Mouse (Mus musculus): ENCODE measurements around the gene Neurod2. TPM values are rescaled to one million over a fixed set of nuclear protein-coding genes. Genes with fewer than 3 reads are reported as not detected.

Neurod2 gene
- polyA plus RNA-seq, 2 experiments from 2014 or later: not detected

DNA sequence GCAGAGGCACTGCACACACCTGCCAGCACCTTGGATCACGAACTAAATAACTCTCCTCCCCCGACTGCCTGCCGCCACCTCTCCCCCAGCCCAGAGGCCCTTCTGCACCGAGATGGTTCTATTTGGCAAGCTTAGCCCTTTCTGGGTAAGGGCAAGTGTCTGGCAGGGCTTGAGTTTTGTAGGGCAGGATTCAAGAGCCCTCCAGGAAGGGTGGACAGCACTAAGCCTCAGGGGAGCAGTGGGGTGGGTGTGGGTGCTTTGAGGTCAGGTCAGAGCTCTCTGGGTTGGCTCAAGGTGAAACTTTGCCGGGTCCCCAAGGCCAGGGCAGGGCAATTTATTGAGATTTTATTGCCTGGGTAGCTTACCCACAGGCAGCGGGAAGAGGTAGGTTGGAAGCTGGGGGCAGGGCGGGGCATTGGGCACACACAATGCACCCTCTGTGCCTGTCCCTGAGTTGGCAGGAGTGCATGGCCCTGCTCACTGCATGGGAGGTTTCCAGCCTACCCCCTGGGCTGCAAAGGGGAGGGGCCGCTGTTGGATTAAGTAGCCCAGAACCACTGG is 24.3 kb upstream of the Neurod2 start:
- no peak for ATAC-seq

DNA sequence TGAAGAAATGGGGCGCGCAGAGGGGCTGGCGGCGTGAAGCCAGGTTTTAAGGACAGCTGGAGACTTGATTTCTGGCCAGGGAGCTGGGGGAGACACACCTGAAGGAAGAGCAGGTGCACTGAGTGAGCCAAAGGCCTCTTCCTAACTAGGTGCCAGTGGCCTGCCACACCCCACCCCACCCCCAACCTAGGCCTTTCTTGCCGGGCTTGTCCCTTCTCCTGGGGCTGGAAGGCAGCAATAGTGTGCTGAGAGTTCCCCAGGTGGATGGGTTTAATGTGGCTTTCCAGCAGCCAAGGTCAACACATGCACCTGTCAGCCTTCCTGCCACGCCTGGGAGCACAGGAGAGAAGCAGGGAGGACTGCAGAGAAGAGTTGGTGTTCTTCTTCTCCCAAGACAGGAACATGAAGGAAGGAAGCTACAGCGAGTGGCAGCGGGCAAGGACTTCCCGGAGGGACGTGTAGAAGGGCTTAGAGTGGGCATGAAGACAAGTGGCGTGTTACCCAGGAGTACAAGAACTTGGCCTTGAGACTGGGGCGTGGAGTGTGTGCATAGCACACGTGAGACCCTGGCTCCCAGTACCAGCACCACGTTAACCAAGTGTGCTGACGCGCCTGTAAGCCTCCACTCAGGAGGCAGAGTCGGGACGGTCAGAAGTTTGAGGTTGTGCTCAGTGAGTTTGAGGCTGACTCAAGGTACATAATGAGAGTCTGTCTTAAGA is 23.0 kb upstream of the Neurod2 start:
- ATAC-seq: no peak

DNA sequence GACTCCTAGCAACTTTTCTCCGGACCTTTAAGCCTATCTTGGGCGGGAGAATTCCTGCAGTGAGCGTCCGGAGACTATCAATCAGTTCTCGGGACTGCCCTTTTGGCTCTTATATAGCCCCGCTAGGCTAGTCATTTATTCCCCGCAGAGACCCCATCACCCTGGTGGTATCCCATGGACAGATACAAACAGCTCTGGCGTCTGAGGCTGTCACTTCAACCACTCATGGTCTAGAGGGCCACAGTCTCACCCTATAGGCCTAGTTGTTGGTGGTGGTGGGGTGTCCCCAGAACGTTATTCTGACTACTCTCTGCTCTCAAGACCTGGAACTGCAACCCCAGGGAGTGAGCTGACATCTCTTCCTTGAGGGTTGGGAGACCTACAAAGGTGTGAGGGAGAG is 19.9 kb upstream of the Neurod2 start:
- ATAC-seq: no peak

DNA sequence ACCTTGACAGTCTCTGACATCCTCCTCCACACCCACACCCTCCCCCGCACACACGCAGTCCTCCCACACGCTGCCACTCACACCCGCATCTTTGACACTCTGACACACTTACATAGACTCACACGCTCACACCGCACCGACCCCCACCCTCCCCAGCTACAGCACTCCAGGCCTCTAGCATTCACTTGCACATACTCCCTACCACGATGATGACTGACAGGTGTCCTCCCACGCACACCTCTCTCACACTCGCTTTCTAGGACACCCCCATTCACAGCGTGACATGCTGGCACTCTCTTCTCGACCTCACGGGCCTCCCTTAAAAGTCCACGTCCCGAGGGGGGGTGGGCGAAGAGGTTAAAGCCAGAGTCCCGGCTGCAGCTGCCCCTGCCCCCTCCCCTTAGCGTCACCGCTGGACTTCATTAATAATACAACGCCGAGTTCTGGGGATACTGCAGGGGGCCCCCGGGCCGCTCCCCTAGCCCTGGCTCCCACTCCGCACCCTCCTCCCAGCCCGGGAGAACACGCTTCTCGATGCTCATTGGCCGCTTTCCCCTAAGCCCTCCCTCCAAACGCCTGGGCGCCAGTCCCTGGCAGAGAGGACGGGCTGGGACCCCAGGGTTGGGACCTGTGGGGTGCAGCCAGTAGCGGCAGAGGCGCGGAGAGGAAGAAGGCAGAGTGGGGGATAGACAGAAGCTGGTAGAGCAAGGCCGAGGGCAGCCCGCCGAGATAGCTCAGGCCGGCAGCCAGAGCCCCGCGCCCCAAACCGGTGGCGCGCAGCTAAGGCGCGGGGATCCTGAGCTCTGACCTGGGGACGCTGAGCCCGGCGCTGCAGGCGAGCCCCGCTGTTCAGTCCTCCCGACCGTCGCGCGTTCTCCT is 18.9 kb upstream of the Neurod2 start, which contains the start of gene Ppp1r1b:
Gene Ppp1r1b, plus strand, starts transcription at position 322 of the 879 bp plus-strand sequence.
- ATAC-seq: peak; percentile 65

DNA sequence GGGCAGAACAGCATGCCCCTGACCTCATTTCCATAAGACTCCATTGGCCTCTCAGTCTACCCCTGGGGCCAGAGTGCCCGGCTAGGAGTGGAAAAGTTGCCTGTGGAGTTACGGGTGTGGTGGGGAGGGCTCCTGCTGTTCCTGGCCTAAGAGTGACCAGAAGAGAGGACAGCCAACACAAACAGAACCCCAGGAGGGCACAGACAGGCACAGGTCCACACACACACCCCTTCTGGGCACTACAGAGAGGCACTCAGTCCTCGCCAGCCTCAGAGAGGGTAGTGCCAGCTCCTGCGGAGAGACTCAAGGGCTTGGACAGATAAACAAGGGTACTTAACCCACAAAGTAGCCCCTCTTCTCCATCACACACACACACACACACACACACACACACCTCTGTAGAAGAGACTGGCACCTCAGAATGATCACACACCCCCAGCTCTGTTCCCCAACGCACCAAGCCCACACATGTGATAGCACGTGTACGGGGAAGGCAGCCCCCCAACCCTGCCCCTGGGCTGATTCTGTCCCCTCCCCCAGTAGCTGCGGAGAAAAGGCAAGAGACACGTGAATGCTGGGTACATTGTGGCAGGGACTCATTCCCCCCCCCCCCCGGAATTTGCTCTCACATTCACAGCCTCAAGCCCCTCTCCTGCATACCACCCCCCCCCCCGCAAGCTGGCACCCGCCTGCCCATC is 18.1 kb upstream of the Neurod2 start:
- no peak for ATAC-seq

DNA sequence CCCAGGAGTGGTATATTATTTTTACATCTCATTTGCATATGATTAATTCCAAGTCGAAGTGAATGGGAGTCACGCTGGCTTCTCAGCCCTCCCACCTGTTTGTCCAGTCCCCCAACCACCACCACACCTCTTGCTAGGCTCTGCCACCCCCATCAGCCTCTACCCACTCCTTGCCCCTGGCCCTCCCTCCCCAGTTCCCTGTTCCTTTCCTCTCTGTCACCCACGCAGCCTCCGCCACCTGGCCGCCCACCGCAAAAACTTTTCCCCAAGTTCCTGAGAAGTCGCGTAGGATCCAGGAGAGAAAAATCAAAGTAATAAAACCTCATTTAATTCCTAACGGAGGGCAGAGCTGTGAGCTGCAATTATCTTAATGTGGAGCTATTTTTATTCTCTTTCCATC is 16.7 kb upstream of the Neurod2 start:
- ATAC-seq: no peak

DNA sequence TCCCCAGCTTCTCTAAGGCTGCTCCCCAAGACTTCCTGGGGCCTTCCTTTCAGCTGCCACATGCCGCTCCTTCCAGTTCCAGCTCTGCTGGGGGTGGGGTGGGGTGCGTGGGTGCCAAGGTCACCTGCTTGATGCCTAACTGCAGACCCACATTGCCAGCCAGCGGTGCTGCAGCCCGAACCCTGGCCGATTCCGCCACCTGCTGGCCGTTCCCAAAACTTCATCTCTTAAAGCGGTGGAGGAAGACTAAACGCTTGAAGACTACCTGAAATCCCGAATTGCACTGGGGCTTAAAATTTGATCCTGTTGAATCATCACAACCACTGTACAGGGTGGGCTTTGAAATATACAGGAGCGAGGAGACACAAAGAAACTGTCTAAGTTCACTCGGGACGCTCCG is 15.8 kb upstream of the Neurod2 start:
- ATAC-seq: no peak

DNA sequence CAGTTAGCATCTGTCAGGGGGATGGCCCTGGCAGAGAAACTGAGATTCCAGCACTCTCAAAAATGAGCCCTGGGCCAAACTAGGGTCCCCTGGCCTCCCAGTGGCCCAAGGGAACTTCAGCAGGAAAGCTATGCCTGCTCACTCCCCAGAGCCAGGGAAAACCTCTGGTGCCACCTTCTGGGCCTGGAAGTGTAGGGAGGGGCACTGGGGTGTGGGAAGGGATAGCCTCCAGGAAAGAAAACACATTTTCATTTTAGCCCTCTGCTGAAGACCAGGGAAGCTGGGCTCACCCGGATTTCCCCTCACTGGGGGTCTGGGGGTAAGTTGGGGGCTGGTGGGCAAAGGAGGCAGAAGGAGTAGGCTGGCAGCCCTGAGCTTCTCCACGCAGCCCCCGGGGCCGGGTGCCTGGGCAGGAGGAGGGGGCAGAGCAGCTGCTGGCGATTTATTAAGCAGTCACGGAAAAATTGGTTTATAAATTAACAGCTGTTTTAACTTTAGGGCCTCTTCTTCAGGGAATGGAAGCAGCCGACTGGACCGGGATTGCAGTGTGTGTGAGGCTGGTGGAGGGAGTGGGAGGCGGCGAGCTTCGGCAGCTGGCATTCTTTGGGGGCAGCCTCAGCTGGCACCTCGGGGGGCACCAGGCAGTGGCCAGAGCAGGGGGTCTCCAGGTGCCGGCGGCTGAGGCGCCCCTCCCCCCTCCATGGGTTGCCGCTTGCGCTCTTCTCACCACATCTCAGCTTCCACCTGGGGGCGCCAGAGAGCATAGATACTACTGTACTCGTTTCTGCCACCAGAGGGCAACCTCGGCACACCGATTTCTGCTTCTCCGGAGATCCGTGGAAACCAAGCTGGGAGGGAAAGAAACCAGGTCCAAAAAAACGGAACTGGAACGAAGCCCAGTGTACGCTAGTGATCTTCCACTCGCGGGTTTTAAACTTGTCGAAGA is 12.8 kb upstream of the Neurod2 start:
- peak; percentile 79 for ATAC-seq

DNA sequence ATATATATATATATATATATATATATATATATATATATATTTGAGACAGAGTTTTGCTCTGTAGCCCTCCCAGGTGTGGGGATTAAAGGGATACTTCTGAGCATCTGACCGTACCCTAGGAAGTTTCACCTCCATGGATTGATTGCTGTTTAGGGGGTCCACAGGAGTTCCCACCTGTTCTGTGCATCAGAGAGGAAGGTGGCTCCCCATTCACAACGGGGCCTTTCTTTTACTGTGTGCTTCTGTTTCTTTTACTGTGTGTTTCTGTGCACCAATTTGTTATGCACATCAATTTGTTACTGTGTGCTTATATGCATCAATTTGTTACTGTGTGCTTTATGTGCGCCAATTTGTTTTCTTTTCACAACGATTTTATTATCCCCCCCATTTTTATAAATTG is 11.7 kb upstream of the Neurod2 start:
- no peak for ATAC-seq

DNA sequence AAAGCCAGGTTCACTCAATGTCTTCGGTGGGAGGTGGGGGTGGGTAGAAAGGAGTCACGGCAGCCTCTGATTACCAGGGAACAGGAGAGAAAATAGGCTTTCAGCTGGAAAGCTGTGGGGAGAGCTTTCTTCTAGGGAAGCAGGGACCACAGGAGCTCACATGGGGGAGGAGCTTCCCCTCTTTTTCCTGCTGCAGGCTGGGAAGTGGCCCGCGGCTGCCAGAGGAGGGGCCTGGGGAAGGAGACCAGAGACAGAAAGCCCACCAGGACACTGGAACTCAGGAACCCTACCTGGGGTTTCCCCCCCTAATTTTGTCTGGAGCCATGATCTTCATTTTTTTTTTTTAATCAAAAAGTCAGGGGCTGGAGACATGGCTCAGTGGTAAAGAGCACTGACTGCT is 11.1 kb upstream of the Neurod2 start:
- no peak for ATAC-seq

DNA sequence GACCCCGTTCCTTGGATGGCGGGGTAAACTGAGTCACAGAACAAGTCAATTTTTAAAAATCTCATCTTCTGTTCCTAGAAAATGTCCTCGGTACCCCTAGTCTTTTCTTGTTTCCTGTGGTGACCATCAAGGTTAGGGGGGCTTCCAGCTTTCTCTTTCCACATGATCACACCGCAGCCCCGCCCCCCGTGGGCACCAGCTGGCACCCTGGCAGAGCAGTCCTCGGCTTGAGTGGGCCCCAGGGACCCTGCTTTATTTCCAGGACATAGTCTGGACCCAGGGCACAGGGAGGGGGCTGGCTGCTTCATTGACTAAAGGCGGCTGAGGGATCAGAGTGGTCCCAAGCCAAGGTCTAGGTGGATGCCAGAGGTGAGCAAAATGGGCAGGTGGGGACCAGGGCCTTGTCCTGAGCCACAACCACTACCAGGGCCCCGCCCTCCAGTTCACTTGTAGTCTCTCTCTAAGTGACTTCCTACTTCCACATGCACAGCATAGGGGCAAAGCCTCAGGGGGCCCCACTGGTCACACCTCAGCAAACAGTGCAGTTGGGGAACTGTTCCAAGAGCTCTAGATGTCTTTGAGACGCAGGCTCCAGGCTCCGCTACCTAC is 10.3 kb upstream of the Neurod2 start:
- no peak for ATAC-seq

DNA sequence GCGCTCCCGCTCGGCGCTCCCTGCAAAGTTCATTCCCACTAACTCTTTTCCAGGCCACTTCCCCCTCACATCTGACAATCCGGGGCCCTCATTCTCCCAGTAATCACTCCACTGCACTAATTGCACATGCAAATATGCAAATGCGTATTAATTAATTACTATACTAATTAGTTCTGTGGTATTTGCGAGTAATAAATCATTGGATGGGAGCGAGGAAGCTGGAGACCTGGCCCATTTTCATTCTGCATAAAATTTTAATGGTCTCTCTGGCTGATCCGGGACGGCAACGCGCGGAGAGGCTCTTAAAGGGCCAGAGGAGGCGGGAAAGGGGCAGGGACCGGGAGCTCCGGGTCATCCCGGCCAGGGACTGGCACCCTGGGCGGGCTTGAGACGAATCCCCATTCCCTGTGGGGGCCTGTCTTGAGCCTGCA is 9.6 kb upstream of the Neurod2 start:
- ATAC-seq: no peak

DNA sequence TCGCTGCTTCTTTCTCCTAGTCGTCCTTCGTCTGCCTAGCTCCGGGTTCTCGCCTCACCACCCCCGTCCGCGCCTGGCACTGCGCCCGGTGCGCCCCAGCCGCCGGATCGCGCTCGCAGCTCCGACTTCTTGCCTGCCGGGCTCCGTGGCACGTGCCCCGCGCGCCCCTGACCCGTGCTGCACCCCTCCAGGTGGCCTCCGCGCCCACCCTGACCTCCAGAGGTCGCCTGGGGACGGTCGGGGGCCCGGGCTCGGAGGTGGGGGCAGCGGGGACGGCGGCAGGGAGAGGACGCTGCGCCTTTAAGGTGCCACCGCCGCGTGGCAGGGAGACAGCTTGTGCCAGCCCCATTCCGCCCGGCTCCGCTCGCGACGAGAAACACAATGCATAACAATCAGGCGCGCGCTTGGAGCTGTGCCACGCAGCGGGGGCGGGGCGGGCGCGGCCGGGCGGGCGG is 9.1 kb upstream of the Neurod2 start:
- no peak for ATAC-seq

DNA sequence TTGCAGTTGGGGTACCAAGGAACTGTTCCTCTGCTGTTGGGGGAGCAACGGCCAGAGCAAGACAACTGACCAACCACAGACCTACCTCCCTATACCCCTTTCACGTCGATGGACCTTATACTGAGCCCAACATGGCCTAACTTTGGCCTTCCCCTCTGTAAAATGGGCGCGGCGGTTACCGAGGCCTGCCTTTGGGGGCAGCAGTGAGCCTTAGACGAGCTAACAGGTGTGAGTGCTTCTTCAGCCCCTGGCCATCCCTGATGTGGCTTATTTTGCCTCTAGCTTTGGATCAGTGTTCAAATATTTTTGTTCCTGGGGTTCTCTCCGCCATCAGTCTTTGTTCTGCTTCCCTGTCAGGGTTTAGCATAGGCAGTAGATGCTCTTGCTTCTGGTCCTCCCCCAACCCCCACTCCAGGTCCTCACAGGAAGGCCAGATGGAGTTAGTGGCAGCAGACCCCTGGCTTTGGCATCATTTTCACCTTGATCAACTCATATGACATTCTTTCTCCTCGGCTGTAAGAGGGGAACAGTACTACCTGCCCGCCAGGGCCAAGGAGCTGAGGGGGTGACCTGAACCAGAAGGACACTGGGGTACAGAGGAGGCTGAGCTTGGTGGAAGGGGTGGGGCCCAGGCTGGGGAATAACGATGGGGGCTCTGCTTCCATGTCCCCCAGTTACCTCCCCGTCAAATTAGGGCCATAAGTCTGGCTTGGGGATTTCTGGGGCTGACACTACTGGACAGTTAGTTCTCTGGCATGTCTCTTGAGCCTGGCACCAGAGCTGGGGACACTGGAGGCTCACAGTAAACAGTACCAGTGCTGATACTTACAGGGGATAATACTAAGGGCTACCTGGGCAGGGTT is 7.0 kb upstream of the Neurod2 start:
- peak; percentile 49 for ATAC-seq

DNA sequence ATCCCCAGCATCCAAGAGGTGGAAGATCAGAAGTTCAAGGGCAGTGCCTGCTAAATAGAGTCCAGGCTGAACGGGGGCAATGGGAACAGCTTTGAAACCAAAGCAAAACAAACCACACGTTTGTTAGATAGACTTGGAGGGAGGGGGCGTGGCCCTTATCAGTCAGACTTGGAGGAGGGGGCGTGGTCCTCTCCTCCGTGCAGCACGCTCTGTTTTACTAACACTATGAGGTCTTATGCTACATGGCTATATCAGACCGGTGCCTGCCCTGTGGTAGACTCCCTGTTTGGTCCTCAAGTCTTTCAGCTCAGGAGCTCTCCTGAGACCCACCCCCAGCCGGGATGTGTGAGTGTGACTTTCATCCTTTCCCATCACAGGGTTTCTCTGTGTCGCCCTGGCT is 5.8 kb upstream of the Neurod2 start:
- ATAC-seq: no peak

DNA sequence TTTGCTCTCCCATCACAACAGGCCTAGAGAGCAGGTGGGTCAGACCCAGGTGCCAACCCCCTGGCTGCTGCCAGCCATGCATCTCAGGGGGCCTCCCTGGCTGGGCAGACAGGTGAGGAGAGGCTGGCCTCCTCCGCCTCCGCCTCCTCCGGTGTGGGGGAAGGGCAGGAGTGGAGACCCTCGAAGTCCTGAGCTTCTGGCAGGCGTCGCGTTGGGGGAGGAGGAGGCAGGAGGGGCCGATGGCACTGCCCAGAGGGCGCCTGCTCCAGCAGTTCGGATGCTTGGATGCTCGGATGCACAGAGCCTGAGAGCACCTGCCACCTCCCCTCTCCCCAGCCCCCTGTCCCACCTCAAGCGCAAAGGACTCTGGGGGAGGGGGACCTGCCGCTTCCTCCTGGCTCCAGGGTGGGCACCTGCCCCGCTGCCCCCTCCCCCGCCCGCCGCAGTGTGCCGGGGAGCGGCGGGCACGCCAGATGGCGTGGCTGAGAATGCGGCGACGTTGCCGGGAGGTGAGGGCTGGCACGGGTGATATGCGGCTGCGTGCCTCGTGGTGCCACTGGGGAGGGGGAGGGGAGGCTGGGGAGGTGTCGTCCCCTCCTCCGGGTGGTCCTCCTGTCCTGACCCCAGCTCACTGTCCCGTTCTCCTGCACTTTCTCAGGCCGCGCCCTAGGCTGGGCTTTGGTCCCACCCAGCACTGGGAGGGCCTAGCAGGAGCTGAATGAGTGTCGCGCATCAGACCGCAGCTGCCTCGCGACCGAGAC is 4.7 kb upstream of the Neurod2 start:
- ATAC-seq: no peak

DNA sequence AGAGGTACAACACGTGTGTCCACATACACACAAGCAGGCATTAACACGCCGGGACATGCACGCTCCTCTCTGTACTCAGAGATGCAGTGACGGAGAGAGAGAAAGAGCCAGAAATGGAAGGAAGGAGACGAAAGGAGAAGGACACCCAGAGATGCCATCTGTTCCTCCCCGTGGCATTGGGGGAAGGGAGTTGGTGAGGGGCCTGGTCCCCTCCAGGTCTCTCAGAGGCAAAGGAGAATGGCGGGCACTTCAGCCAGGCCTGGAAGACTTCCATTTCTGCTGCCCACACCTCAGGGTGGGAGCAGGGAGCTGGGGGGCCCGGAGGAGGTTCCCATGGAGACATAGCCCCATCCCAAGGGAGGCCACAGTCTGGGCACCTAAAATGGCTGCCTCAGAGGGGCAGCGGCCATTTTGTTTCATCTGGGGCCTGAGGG is 3.8 kb upstream of the Neurod2 start:
- ATAC-seq: no peak

DNA sequence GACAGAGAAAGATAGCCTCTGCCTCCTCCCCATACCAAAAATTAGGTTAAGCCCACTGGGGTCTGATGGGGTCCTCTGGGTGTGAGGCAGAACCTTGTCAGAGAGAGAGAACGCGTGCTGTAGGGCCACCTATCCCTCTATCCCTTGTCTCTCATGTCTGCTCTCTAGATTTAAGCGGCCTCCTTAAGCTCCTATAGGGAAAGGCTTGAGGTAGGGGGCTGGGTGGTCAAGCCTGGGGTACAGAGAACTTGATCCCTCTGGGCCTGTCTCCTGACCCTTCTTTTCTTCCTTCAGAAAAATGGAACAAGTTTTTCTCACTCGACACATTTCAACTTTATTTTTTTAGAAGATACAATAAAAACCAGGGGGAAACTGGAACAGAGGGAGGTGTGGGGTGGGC is 3.4 kb upstream of the Neurod2 start:
- no peak for ATAC-seq

DNA sequence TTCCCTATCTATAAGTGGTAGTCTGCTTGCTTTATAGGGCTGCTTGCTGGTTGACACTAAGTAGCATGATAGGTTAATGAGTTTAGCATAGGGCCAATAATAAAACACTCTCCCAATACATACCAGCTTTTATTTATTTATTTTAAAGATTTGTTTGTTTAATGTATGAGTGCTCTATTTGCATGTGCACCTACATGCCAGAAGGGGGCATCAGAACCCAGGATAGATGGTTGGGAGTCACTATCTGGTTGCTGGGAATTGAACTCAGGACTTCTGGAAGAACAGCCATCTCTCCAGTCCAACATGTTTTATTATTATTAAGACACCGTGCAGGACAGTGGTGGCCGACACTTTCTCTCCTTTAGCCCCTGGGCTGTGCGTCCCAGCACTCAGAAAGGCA is 2.7 kb upstream of the Neurod2 start:
- no peak for ATAC-seq
